Mouse (Mus musculus) bone marrow, adult 2 months (tissue): Measurements from ENCODE around the gene Smtnl2.

Source experiments
- CTCF ChIP-seq: fragments of 200-500 bp; IDR thresholded peaks from 2 replicates; pipeline ENCODE4 v1.5.1; 2011; ENCODE audit warnings: low read length, control low read depth; ENCODE audit not compliant: control insufficient read depth, insufficient read depth
- POLR2A ChIP-seq: fragments of 200-500 bp; IDR thresholded peaks from 2 replicates; pipeline ENCODE4 v1.6.1; 2011; ENCODE audit warnings: low read depth, mild to moderate bottlenecking, control low read depth, low read length, borderline replicate concordance; ENCODE audit not compliant: control insufficient read depth

- no peak for TF ChIP-seq CTCF
- no peak for TF ChIP-seq POLR2A
Measured at GRCm38 (mm10) chr11:72349652-72350051, 61.9 kb downstream of the Smtnl2 start.
